Mouse (Mus musculus) adrenal gland (tissue): ENCODE results near the gene Zc3h14.

Experiments used
- intact Hi-C: fragments of 180-260 bp; cut with DNase I; formaldehyde crosslinking; loops from one replicate; pipeline ENCODE4 v1.15.1; 2025

The Zc3h14 gene

DNA sequence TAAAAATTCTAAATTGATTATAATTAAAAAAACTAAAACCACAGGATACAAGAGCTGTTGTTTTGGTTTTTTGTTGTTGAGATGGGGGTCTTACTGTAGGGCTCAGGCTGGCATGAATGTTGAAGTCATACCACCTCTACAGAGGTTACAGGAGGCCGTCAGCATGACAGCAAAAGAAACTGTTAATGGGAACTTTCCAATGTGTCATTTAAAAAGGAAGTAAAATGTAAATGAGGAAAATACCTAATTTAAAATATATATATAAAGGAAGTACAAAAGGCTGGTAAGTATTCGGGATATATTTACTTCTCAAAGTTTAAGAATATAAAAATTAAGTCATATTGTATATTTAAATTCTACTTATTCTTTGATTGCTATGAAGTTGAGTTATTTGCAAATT lies 88.7 kb downstream of the Zc3h14 start:
- intact Hi-C loops: no loop called here
